Mouse (Mus musculus) intestine, postnatal 0 days (tissue): ENCODE data around the gene Htatip2. TPM values are rescaled to one million over a fixed set of nuclear protein-coding genes. Genes with fewer than 3 reads are reported as not detected.

Source experiments
- ATAC-seq: fragments of 200-750 bp; cut with Nextera tagmentation; 2 replicates; pipeline ENCODE4 v1.8.0; 2017; ENCODE audit warnings: mild to moderate bottlenecking, moderate TSS enrichment, moderate library complexity
- H3K27ac ChIP-seq: fragments of 300-500 bp; sonication (generic); 2 replicates; pipeline ENCODE4 v1.5.1; 2014; ENCODE audit warnings: mild to moderate bottlenecking, low read depth, low read length, moderate library complexity
- H3K27me3 ChIP-seq: fragments of 300-500 bp; sonication (generic); replicated peaks from 2 replicates; pipeline ENCODE4 v1.6.1; 2014; ENCODE audit warnings: low read length, mixed read lengths; ENCODE audit not compliant: control insufficient read depth, insufficient read depth
- H3K36me3 ChIP-seq: fragments of 300-500 bp; sonication (generic); 2 replicates; pipeline ENCODE4 v1.6.1; 2014; ENCODE audit warnings: mild to moderate bottlenecking, moderate library complexity; ENCODE audit not compliant: control insufficient read depth, insufficient read depth
- H3K4me1 ChIP-seq: fragments of 300-500 bp; sonication (generic); replicated peaks from 2 replicates; pipeline ENCODE4 v1.6.1; 2014; ENCODE audit warnings: antibody characterized with exemption, low read length, mixed read lengths; ENCODE audit not compliant: control insufficient read depth, insufficient read depth
- H3K4me2 ChIP-seq: fragments of 300-500 bp; sonication (generic); replicated peaks from 2 replicates; pipeline ENCODE4 v1.6.1; 2014; ENCODE audit warnings: low read depth, mild to moderate bottlenecking, moderate library complexity
- H3K4me3 ChIP-seq: fragments of 300-500 bp; sonication (generic); 2 replicates; pipeline ENCODE4 v1.5.1; 2014; ENCODE audit warnings: low read depth, low read length
- H3K9ac ChIP-seq: fragments of 300-500 bp; sonication (generic); 2 replicates; pipeline ENCODE4 v1.6.1; 2014; ENCODE audit warnings: mild to moderate bottlenecking, low read depth, low read length
- H3K9me3 ChIP-seq: fragments of 300-500 bp; sonication (generic); 2 replicates; pipeline ENCODE4 v1.6.1; 2016; ENCODE audit warnings: mixed run types; ENCODE audit not compliant: control insufficient read depth
- CTCF ChIP-seq: sonication (generic); IDR thresholded peaks from 2 replicates; pipeline ENCODE4 v1.5.1; 2016; ENCODE audit warnings: low read depth, mild to moderate bottlenecking, control low read depth, antibody characterized with exemption, moderate library complexity
- WGBS: fragments of 180-500 bp; shearing (Covaris S2); extraction: QIAGEN DNeasy Blood & Tissue Kit; methylation state at CpG from one replicate; pipeline ENCODE4 v1.1.7; 2014; 5-methylcytosine and 5-hydroxymethylcytosine counted together
- polyA plus RNA-seq: library from polyadenylated mRNA; unstranded; fragments of >200 nt; fragmentation: Nextera tagmentation; extraction: Ambion mirVana; gene quantifications from 2 replicates; pipeline ENCODE4 v1.2.1, GENCODE M21; 2015

Htatip2 gene
- polyA plus RNA-seq, 1 experiment from 2014 or later = 47.5 TPM

GRCm38 (mm10) chr7:49783017-49783416 is 24.1 kb downstream of the Htatip2 start:
- H3K36me3 ChIP-seq = peaks cover 30% of the 10 kb centered on the region
- no peak for TF ChIP-seq CTCF
- no peak overlapping the region for H3K4me3 ChIP-seq
- no peaks in the 10 kb centered on the region for H3K4me1 ChIP-seq
- H3K4me2 ChIP-seq = no peak overlapping the region
- 94% methylated on average over 2 of the region's 2 CpGs for WGBS
- no peak overlapping the region for H3K9ac ChIP-seq
- no peaks in the 10 kb centered on the region for H3K9me3 ChIP-seq
- no peak overlapping the region for H3K27ac ChIP-seq
- no peaks in the 10 kb centered on the region for H3K27me3 ChIP-seq
- ATAC-seq = no peak

GRCm38 (mm10) chr7:49785141-49785540 is 26.2 kb downstream of the Htatip2 start:
- Histone ChIP-seq H3K4me1 (no peaks in the 10 kb centered on the region), H3K27ac (no peak overlapping the region), H3K4me2 (no peak overlapping the region), H3K36me3 (peaks cover 42% of the 10 kb centered on the region), H3K9ac (no peak overlapping the region), H3K9me3 (no peaks in the 10 kb centered on the region), H3K27me3 (no peaks in the 10 kb centered on the region), H3K4me3 (no peak overlapping the region)
- WGBS = 94% methylated on average over 7 of the region's 7 CpGs
- no peak for ATAC-seq
- TF ChIP-seq CTCF = no peak

GRCm38 (mm10) chr7:49786618-49787382 is 27.9 kb downstream of the Htatip2 start:
- 58% methylated on average over 12 of the region's 12 CpGs for WGBS
- H3K9ac ChIP-seq = no peak overlapping the region
- H3K4me1 ChIP-seq = no peaks in the 10 kb centered on the region
- H3K4me3 ChIP-seq = no peak overlapping the region
- no peak overlapping the region for H3K27ac ChIP-seq
- H3K9me3 ChIP-seq = no peaks in the 10 kb centered on the region
- peaks cover 46% of the 10 kb centered on the region for H3K36me3 ChIP-seq
- ATAC-seq = no peak
- H3K27me3 ChIP-seq = no peaks in the 10 kb centered on the region
- peak; percentile 75 for TF ChIP-seq CTCF
- H3K4me2 ChIP-seq = no peak overlapping the region

- Histone ChIP-seq H3K9me3 (no peaks in the 10 kb centered on the region), H3K36me3 (peaks cover 43% of the 10 kb centered on the region), H3K4me2 (no peak overlapping the region), H3K27ac (no peak overlapping the region), H3K27me3 (no peaks in the 10 kb centered on the region), H3K4me1 (no peaks in the 10 kb centered on the region), H3K4me3 (no peak overlapping the region), H3K9ac (no peak overlapping the region)
- TF ChIP-seq CTCF = no peak
- 96% methylated on average over 3 of the region's 3 CpGs for WGBS
- ATAC-seq = no peak
Observed at GRCm38 (mm10) chr7:49787383-49787645, 28.4 kb downstream of the Htatip2 start.

DNA sequence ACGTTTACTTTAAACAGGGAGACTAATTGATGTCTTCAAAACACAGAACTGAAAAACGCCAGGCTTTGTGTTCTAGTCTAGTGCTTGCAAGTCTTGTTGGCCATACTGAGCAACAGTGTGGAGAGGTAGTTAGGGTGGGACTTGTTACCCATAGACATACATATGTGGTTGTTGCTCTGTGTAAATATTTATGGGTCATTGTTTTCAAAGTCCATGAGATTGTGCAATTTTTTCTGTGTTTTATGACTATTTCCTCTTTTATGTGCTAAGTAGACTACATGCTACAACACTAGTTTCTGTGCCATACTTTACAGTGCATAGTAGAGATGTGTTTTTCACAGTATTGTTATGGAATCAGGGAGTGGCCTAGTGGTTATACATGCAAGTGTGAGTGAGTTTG is 35.4 kb downstream of the Htatip2 start:
- ATAC-seq = no peak
- WGBS = 71% methylated on average over 2 of the region's 2 CpGs

DNA sequence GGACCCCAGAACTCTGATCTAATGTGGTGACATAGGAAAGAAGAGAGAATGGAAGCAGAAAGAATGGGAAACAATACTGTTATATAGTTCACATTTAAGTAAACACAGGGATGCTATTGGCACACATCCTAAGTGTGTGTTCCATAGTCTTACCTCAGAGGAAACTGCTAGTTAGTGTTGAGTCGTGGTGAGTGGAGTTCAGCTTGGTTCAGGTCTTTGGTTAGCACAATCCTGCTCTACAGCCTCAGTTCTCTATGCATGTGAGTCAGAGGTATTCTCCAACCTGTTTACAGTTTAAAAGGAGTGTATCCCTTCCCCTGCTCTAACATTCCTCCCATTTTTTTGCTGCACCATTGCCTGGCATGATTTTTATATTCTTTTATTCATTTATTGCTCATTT is 38.3 kb downstream of the Htatip2 start:
- Histone ChIP-seq H3K27ac (no peak overlapping the region), H3K4me1 (no peaks in the 10 kb centered on the region), H3K4me3 (no peak overlapping the region), H3K9me3 (no peaks in the 10 kb centered on the region), H3K4me2 (no peak overlapping the region), H3K36me3 (peaks cover 55% of the 10 kb centered on the region), H3K27me3 (no peaks in the 10 kb centered on the region), H3K9ac (no peak overlapping the region)
- no peak for ATAC-seq
- WGBS = 61% methylated on average over 1 of the region's 1 CpGs
- no peak for TF ChIP-seq CTCF

More for the DNA sequence above, 35.4 kb downstream of the Htatip2 start:
- H3K27ac ChIP-seq = no peak overlapping the region
- no peaks in the 10 kb centered on the region for H3K27me3 ChIP-seq
- H3K9me3 ChIP-seq = no peaks in the 10 kb centered on the region
- no peaks in the 10 kb centered on the region for H3K4me1 ChIP-seq
- no peak overlapping the region for H3K4me3 ChIP-seq
- TF ChIP-seq CTCF = no peak
- H3K9ac ChIP-seq = no peak overlapping the region
- peaks cover 44% of the 10 kb centered on the region for H3K36me3 ChIP-seq
- no peak overlapping the region for H3K4me2 ChIP-seq
